Mouse (Mus musculus) MEL (cell line): Measurements from ENCODE around the gene Mansc1. TPM values are rescaled to one million over a fixed set of nuclear protein-coding genes. Genes with fewer than 3 reads are reported as not detected.

Source experiments
- DNase-seq: peaks from one replicate; pipeline ENCODE4 v3.0.0; 2011; ENCODE audit warnings: low read depth, low spot score
- H3K27ac ChIP-seq: 2 replicates; pipeline ENCODE4 v1.5.1; 2012; ENCODE audit warnings: low read depth, mild to moderate bottlenecking, control low read depth, low read length, moderate library complexity; ENCODE audit not compliant: control insufficient read depth
- H3K27me3 ChIP-seq, 2 experiments: fragments of 150-350 bp in 1 of 2; sonication (generic) in 1 of 2; 2 replicates each; pipeline ENCODE4 v1.6.1; 2012; ENCODE audit warnings: low read length in 2 of 2, mild to moderate bottlenecking in 2 of 2, improper control_type of control experiment in 1 of 2, moderate library complexity in 1 of 2; ENCODE audit not compliant: insufficient read depth in 2 of 2, control insufficient read depth in 1 of 2
- H3K36me3 ChIP-seq, 2 experiments: 2 replicates each; pipeline ENCODE4 v1.6.1; 2012 to 2014; ENCODE audit warnings: low read length in 2 of 2, improper control_type of control experiment in 1 of 2, inconsistent platforms in 1 of 2, mild to moderate bottlenecking in 1 of 2; ENCODE audit not compliant: insufficient read depth in 2 of 2, control insufficient read depth in 1 of 2
- H3K4me1 ChIP-seq, 2 experiments: fragments of 150-350 bp in 1 of 2; sonication (generic) in 1 of 2; 2 replicates each; pipeline ENCODE4 v1.6.1; 2012; ENCODE audit warnings: low read length in 2 of 2, improper control_type of control experiment in 1 of 2, mild to moderate bottlenecking in 1 of 2; ENCODE audit not compliant: insufficient read depth in 2 of 2, control insufficient read depth in 1 of 2
- H3K4me3 ChIP-seq, 2 experiments: fragments of 150-350 bp in 1 of 2; sonication (generic) in 1 of 2; 2 replicates each; pipeline ENCODE4 v1.5.1; 2012; ENCODE audit warnings: low read depth in 2 of 2, low read length in 2 of 2, mild to moderate bottlenecking in 2 of 2, moderate library complexity in 2 of 2, control low read depth in 1 of 2, improper control_type of control experiment in 1 of 2; ENCODE audit not compliant: control insufficient read depth in 1 of 2, insufficient read depth in 1 of 2
- H3K79me2 ChIP-seq: 2 replicates; pipeline ENCODE4 v1.6.1; 2012; ENCODE audit warnings: mild to moderate bottlenecking, low read length, moderate library complexity; ENCODE audit not compliant: control insufficient read depth, poor library complexity, insufficient read depth
- H3K9ac ChIP-seq: 2 replicates; pipeline ENCODE4 v1.6.1; 2012; ENCODE audit warnings: low read depth, mild to moderate bottlenecking, control low read depth, low read length, moderate library complexity; ENCODE audit not compliant: control insufficient read depth, poor library complexity, severe bottlenecking
- H3K9me3 ChIP-seq: fragments of 150-350 bp; sonication (generic); replicated peaks from 2 replicates; pipeline ENCODE4 v1.6.1; 2012; ENCODE audit warnings: mild to moderate bottlenecking, low read length, improper control_type of control experiment, moderate library complexity; ENCODE audit not compliant: insufficient read depth
- BHLHE40 ChIP-seq: IDR thresholded peaks from 2 replicates; pipeline ENCODE4 v1.6.1; 2012; ENCODE audit warnings: low read depth, mild to moderate bottlenecking, inconsistent platforms, low read length, improper control_type of control experiment, borderline replicate concordance
- CTCF ChIP-seq, 3 experiments: IDR thresholded peaks in 2 of 3; conservative IDR thresholded peaks in 1 of 3; 2 replicates each; pipeline ENCODE4 v1.5.1; 2011 to 2012; ENCODE audit warnings: low read length in 3 of 3, low read depth in 2 of 3, mild to moderate bottlenecking in 2 of 3, improper control_type of control experiment in 1 of 3, inconsistent platforms in 1 of 3, mixed read lengths in 1 of 3, moderate library complexity in 1 of 3; ENCODE audit not compliant: control insufficient read depth in 1 of 3, insufficient read depth in 1 of 3, poor library complexity in 1 of 3, severe bottlenecking in 1 of 3
- E2F4 ChIP-seq: IDR thresholded peaks from 2 replicates; pipeline ENCODE4 v1.6.1; 2011; ENCODE audit warnings: low read depth, low read length, improper control_type of control experiment, borderline replicate concordance
- ELF1 ChIP-seq: IDR thresholded peaks from 2 replicates; pipeline ENCODE4 v1.6.1; 2014; ENCODE audit warnings: low read depth, mild to moderate bottlenecking, inconsistent platforms, low read length, improper control_type of control experiment, moderate library complexity
- EP300 ChIP-seq, 2 experiments: IDR thresholded peaks; 2 replicates each; pipeline ENCODE4 v1.6.1; 2011; ENCODE audit warnings: improper control_type of control experiment in 2 of 2, low read length in 2 of 2, low read depth in 1 of 2, mild to moderate bottlenecking in 1 of 2
- GATA1 ChIP-seq: IDR thresholded peaks from 2 replicates; pipeline ENCODE4 v1.6.1; 2011; ENCODE audit warnings: low read depth, low read length, improper control_type of control experiment
- HCFC1 ChIP-seq: IDR thresholded peaks from 2 replicates; pipeline ENCODE4 v1.6.1; 2012; ENCODE audit warnings: low read depth, mild to moderate bottlenecking, inconsistent platforms, low read length, improper control_type of control experiment, moderate library complexity
- KAT2A ChIP-seq: conservative IDR thresholded peaks from 2 replicates; pipeline ENCODE4 v1.6.1; 2012; ENCODE audit warnings: low read depth, low read length, improper control_type of control experiment, inconsistent platforms
- MAFK ChIP-seq: IDR thresholded peaks from 2 replicates; pipeline ENCODE4 v1.6.1; 2011; ENCODE audit warnings: low read depth, mild to moderate bottlenecking, low read length, improper control_type of control experiment, borderline replicate concordance
- MAX ChIP-seq: IDR thresholded peaks from 2 replicates; pipeline ENCODE4 v1.6.1; 2011; ENCODE audit warnings: low read length, improper control_type of control experiment
- MXI1 ChIP-seq: IDR thresholded peaks from 2 replicates; pipeline ENCODE4 v1.6.1; 2011; ENCODE audit warnings: mild to moderate bottlenecking, low read depth, low read length, improper control_type of control experiment
- MYB ChIP-seq: IDR thresholded peaks from 2 replicates; pipeline ENCODE4 v1.6.1; 2011; ENCODE audit warnings: mild to moderate bottlenecking, low read depth, low read length, improper control_type of control experiment
- MYC ChIP-seq: IDR thresholded peaks from 2 replicates; pipeline ENCODE4 v1.6.1; 2011; ENCODE audit warnings: low read depth, mild to moderate bottlenecking, low read length, improper control_type of control experiment, moderate library complexity
- NRF1 ChIP-seq: IDR thresholded peaks from 2 replicates; pipeline ENCODE4 v1.6.1; 2014; ENCODE audit warnings: low read depth, mild to moderate bottlenecking, inconsistent platforms, low read length, improper control_type of control experiment, moderate library complexity; ENCODE audit not compliant: poor library complexity, insufficient read depth, severe bottlenecking
- POLR2A ChIP-seq, 2 experiments: IDR thresholded peaks; 2 replicates each; pipeline ENCODE4 v1.6.1; 2011 to 2012; ENCODE audit warnings: low read length in 2 of 2, mild to moderate bottlenecking in 2 of 2, control low read depth in 1 of 2, improper control_type of control experiment in 1 of 2, low read depth in 1 of 2, moderate library complexity in 1 of 2; ENCODE audit not compliant: control insufficient read depth in 1 of 2, insufficient read depth in 1 of 2, poor library complexity in 1 of 2
- RAD21 ChIP-seq: IDR thresholded peaks from 2 replicates; pipeline ENCODE4 v1.6.1; 2011; ENCODE audit warnings: mild to moderate bottlenecking, low read depth, low read length, improper control_type of control experiment
- RCOR1 ChIP-seq: IDR thresholded peaks from 2 replicates; pipeline ENCODE4 v1.6.1; 2012; ENCODE audit warnings: low read depth, mild to moderate bottlenecking, inconsistent platforms, low read length, improper control_type of control experiment
- SIN3A ChIP-seq: IDR thresholded peaks from 2 replicates; pipeline ENCODE4 v1.6.1; 2012; ENCODE audit warnings: low read length, improper control_type of control experiment, inconsistent platforms
- SMC3 ChIP-seq: IDR thresholded peaks from 2 replicates; pipeline ENCODE4 v1.6.1; 2011; ENCODE audit warnings: low read depth, low read length, improper control_type of control experiment
- TAL1 ChIP-seq: IDR thresholded peaks from 2 replicates; pipeline ENCODE4 v1.6.1; 2012; ENCODE audit warnings: mild to moderate bottlenecking, inconsistent platforms, low read length, moderate library complexity, mixed read lengths
- TBP ChIP-seq: IDR thresholded peaks from 2 replicates; pipeline ENCODE4 v1.8.0; 2011; ENCODE audit warnings: low read depth, low read length, improper control_type of control experiment
- TCF12 ChIP-seq: IDR thresholded peaks from 2 replicates; pipeline ENCODE4 v1.6.1; 2014; ENCODE audit warnings: low read depth, mild to moderate bottlenecking, inconsistent platforms, low read length, improper control_type of control experiment, moderate library complexity
- UBTF ChIP-seq: IDR thresholded peaks from 2 replicates; pipeline ENCODE4 v1.6.1; 2012; ENCODE audit warnings: low read depth, mild to moderate bottlenecking, inconsistent platforms, low read length, improper control_type of control experiment, moderate library complexity, borderline replicate concordance; ENCODE audit not compliant: insufficient read depth
- USF1 ChIP-seq: IDR thresholded peaks from 2 replicates; pipeline ENCODE4 v1.6.1; 2014; ENCODE audit warnings: low read depth, mild to moderate bottlenecking, inconsistent platforms, low read length, improper control_type of control experiment, moderate library complexity
- ZC3H11A ChIP-seq: IDR thresholded peaks from 2 replicates; pipeline ENCODE4 v1.6.1; 2012; ENCODE audit warnings: low read depth, mild to moderate bottlenecking, inconsistent platforms, low read length, improper control_type of control experiment
- ZKSCAN1 ChIP-seq: IDR thresholded peaks from 2 replicates; pipeline ENCODE4 v1.6.1; 2012; ENCODE audit warnings: low read depth, mild to moderate bottlenecking, inconsistent platforms, low read length, improper control_type of control experiment, moderate library complexity
- ZMIZ1 ChIP-seq: IDR thresholded peaks from 2 replicates; pipeline ENCODE4 v1.6.1; 2012; ENCODE audit warnings: low read depth, mild to moderate bottlenecking, inconsistent platforms, low read length, improper control_type of control experiment, moderate library complexity
- ZNF384 ChIP-seq: IDR thresholded peaks from 2 replicates; pipeline ENCODE4 v1.6.1; 2012; ENCODE audit warnings: low read depth, mild to moderate bottlenecking, inconsistent platforms, low read length, improper control_type of control experiment
- polyA plus RNA-seq, 2 experiments: library from polyadenylated mRNA; stranded (reverse) in 1 of 2; unstranded in 1 of 2; fragments of >175 nt in 1 of 2; fragments of >200 nt in 1 of 2; gene quantifications; 2 replicates each; pipeline versions ENCODE4 v1.2.1 to v1.2.4; 2012; ENCODE audit warnings: low replicate concordance in 2 of 2, low read depth in 1 of 2; ENCODE audit not compliant: insufficient read length in 2 of 2, insufficient read depth in 1 of 2, missing spikeins in 1 of 2
- total RNA-seq: library from RNA; depleted of rRNA; stranded (reverse); fragments of 300-350 nt; gene quantifications from 2 replicates; pipeline ENCODE4 v1.2.3, GENCODE M21; 2012

Mansc1 gene
- total and polyA plus RNA-seq, 3 experiments: not detected

GRCm38 (mm10) chr6:134606949-134607746, 25.1 kb downstream of the Mansc1 start:
- no peak overlapping the region for H3K9ac ChIP-seq
- peak; percentile 64 for DNase-seq
- no peaks in the 10 kb centered on the region for H3K9me3 ChIP-seq
- H3K36me3 ChIP-seq: peaks cover 0 to 2% of the 10 kb centered on the region in 2 experiments; a peak in 2 of 4 replicates
- peak; percentile 57; the same call in 1 of the 2 replicates for TF ChIP-seq USF1
- TF ChIP-seq KAT2A: no peak
- TF ChIP-seq NRF1: no peak
- TF ChIP-seq ZC3H11A: peak; percentile 90
- TF ChIP-seq ZMIZ1: no peak
- no peak for TF ChIP-seq HCFC1
- TF ChIP-seq SIN3A: no peak
- no peak for TF ChIP-seq ZKSCAN1
- no peak for TF ChIP-seq MYC
- TF ChIP-seq RCOR1: no peak
- TF ChIP-seq TCF12: no peak
- peak; percentile 81 for TF ChIP-seq RAD21
- TF ChIP-seq EP300 (IDR thresholded peaks at IDR 0.05; ENCODE audit: low read depth in 1 of 2, low read length in 2 of 2): no peak
- TF ChIP-seq ELF1: no peak
- peak; percentile 70 for TF ChIP-seq MXI1
- no peak for TF ChIP-seq TAL1
- TF ChIP-seq GATA1: no peak
- TF ChIP-seq ZNF384: no peak
- TF ChIP-seq MAFK: peak; percentile 88
- no peak for TF ChIP-seq MAX
- no peak for TF ChIP-seq UBTF
- TF ChIP-seq E2F4: no peak
- TF ChIP-seq TBP: peak; percentile 59; the same call in 1 of the 2 replicates
- TF ChIP-seq MYB: no peak
- TF ChIP-seq CTCF (IDR thresholded peaks at IDR 0.05 in 2 of 3, conservative IDR thresholded peaks at IDR 0.05 in 1 of 3; ENCODE audit: control insufficient read depth in 1 of 3, insufficient read depth in 1 of 3, low read depth in 2 of 3, low read length in 3 of 3, poor library complexity in 1 of 3, severe bottlenecking in 1 of 3): peak; percentile 60 to 76 (median 62)
- no peak for TF ChIP-seq BHLHE40
- no peak for TF ChIP-seq POLR2A (IDR thresholded peaks at IDR 0.05; ENCODE audit: control insufficient read depth in 1 of 2, insufficient read depth in 1 of 2, low read depth in 1 of 2, low read length in 2 of 2, poor library complexity in 1 of 2)
- peak; percentile 84 for TF ChIP-seq SMC3
- H3K27me3 ChIP-seq: no peaks in the 10 kb centered on the region
- H3K4me1 ChIP-seq: peaks cover 2 to 5% of the 10 kb centered on the region in 2 experiments
- no peak overlapping the region for H3K4me3 ChIP-seq
- H3K79me2 ChIP-seq: no peaks in the 10 kb centered on the region
- no peak overlapping the region for H3K27ac ChIP-seq
